Mouse (Mus musculus): ENCODE data around the gene Cav2. TPM values are rescaled to one million over a fixed set of nuclear protein-coding genes. Genes with fewer than 3 reads are reported as not detected.

The Cav2 gene
- polyA plus RNA-seq, 1 experiment from 2014 or later = 123 TPM

DNA sequence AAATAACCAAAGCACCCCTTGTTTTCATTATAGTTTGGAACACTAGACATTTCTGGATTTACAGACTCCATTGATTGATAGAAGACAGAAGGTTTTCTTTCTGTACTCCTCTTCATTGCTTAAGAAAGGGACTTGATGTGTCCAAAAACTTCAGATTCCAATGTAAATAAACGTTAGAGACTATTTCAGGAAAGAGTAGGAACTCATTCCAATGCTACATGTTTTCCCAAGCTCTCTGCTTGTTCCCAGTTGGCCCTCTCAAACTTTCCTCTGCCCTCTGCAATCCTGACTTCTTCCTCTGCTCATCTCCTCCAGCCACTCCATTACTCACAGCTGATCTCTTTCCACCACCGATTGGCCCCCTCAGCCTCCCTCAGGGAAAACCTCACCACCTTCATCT, 18.2 kb upstream of the Cav2 start:
- WGBS = 31% methylated on average over 2 of the region's 2 CpGs
- Histone ChIP-seq H3K4me3 (ENCODE audit: low read length) (no peak overlapping the region), H3K4me1 (replicated peaks; ENCODE audit: control insufficient read depth, insufficient read depth, low read length) (peaks cover 7% of the 10 kb centered on the region), H3K36me3 (ENCODE audit: control insufficient read depth, insufficient read depth, low read length) (no peaks in the 10 kb centered on the region), H3K9me3 (ENCODE audit: control insufficient read depth, low read length) (no peaks in the 10 kb centered on the region), H3K9ac (ENCODE audit: low read length) (no peak overlapping the region), H3K4me2 (ENCODE audit: low read depth, low read length) (no peak overlapping the region), H3K27ac (ENCODE audit: low read length) (no peak overlapping the region), H3K27me3 (ENCODE audit: control insufficient read depth, insufficient read depth, low read depth, low read length) (no peaks in the 10 kb centered on the region)
- peak; percentile 53 for ATAC-seq (ENCODE audit: low read depth)

DNA sequence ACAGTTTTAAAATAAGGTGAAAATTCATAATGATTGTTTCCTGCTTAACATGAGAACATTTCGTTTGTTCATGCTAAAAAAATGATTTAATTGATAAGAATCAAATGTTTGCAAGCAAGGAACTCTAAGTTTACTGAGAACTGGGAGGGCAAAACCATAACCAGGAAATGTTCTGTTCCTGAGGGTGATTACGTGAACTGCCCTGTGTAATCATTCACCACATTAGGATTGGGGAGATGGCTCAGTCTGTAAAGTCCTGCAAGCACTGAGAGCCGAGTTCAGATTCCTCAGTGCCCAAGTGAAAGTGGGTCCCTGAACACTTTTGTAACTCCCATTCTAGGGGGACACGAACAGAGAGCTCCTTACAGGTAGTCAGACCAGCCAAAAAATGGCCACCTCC, 15.9 kb upstream of the Cav2 start:
- no peak for ATAC-seq (ENCODE audit: low read depth)
- Histone ChIP-seq H3K27me3 (ENCODE audit: control insufficient read depth, insufficient read depth, low read depth, low read length) (no peaks in the 10 kb centered on the region), H3K4me2 (ENCODE audit: low read depth, low read length) (no peak overlapping the region), H3K36me3 (ENCODE audit: control insufficient read depth, insufficient read depth, low read length) (no peaks in the 10 kb centered on the region), H3K9me3 (ENCODE audit: control insufficient read depth, low read length) (no peaks in the 10 kb centered on the region), H3K9ac (ENCODE audit: low read length) (no peak overlapping the region), H3K27ac (ENCODE audit: low read length) (no peak overlapping the region), H3K4me3 (ENCODE audit: low read length) (no peak overlapping the region), H3K4me1 (replicated peaks; ENCODE audit: control insufficient read depth, insufficient read depth, low read length) (peaks cover 7% of the 10 kb centered on the region)
- 48% methylated on average over 4 of the region's 4 CpGs for WGBS

DNA sequence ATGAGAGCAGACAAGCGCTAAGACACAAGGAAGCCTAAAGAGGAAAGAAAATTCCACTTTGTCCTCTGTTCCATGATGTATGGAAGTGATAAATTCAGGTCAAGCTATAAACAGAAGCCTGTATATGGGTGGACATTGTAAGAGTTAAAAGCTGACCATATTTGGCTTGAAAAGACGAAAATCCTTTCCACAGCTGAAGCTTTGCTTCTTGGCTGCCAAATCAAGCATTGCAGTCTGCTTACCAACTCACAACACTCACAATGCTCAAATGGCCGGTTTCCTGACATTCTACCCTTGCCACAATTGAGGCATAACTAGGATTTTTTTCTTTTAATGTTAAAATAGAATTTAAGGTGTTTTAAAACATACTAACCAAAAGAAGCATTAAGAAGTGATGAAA, 14.5 kb upstream of the Cav2 start:
- no peaks in the 10 kb centered on the region for H3K36me3 ChIP-seq (ENCODE audit: control insufficient read depth, insufficient read depth, low read length)
- no peaks in the 10 kb centered on the region for H3K9me3 ChIP-seq (ENCODE audit: control insufficient read depth, low read length)
- peak overlapping the region; percentile 59 for H3K27ac ChIP-seq (ENCODE audit: low read length)
- H3K4me2 ChIP-seq (ENCODE audit: low read depth, low read length) = no peak overlapping the region
- 41% methylated on average over 3 of the region's 3 CpGs for WGBS
- ATAC-seq (ENCODE audit: low read depth) = peak; percentile 69
- peaks cover 7% of the 10 kb centered on the region for H3K4me1 ChIP-seq (replicated peaks; ENCODE audit: control insufficient read depth, insufficient read depth, low read length)
- H3K4me3 ChIP-seq (ENCODE audit: low read length) = no peak overlapping the region
- H3K27me3 ChIP-seq (ENCODE audit: control insufficient read depth, insufficient read depth, low read depth, low read length) = no peaks in the 10 kb centered on the region
- no peak overlapping the region for H3K9ac ChIP-seq (ENCODE audit: low read length)

DNA sequence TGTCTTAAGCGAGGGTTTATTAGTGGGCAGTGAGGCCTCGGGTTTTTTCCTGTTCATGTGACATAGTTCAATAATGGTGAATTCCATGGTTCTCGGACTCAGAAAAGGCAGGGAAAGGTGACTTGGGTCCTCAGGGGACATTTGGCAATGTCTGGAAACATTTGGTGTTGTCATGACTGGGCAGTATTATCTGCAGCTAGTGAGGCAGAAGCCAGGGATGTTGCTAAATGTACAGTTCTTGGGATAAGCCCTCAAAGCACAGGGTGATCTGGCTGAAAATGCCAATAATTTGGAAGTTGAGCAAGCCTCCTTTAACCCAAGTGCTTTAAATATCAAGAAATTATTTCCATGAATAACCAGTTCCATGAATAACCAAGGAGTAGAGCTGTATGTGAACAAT, 2.6 kb upstream of the Cav2 start:
- no peaks in the 10 kb centered on the region for H3K9me3 ChIP-seq (ENCODE audit: control insufficient read depth, low read length)
- no peak for ATAC-seq (ENCODE audit: low read depth)
- WGBS = 89% methylated on average over 3 of the region's 3 CpGs
- H3K4me1 ChIP-seq (replicated peaks; ENCODE audit: control insufficient read depth, insufficient read depth, low read length) = peaks cover 21% of the 10 kb centered on the region
- no peak overlapping the region for H3K4me3 ChIP-seq (ENCODE audit: low read length)
- no peak overlapping the region for H3K9ac ChIP-seq (ENCODE audit: low read length)
- no peak overlapping the region for H3K4me2 ChIP-seq (ENCODE audit: low read depth, low read length)
- no peaks in the 10 kb centered on the region for H3K36me3 ChIP-seq (ENCODE audit: control insufficient read depth, insufficient read depth, low read length)
- no peaks in the 10 kb centered on the region for H3K27me3 ChIP-seq (ENCODE audit: control insufficient read depth, insufficient read depth, low read depth, low read length)
- no peak overlapping the region for H3K27ac ChIP-seq (ENCODE audit: low read length)

DNA sequence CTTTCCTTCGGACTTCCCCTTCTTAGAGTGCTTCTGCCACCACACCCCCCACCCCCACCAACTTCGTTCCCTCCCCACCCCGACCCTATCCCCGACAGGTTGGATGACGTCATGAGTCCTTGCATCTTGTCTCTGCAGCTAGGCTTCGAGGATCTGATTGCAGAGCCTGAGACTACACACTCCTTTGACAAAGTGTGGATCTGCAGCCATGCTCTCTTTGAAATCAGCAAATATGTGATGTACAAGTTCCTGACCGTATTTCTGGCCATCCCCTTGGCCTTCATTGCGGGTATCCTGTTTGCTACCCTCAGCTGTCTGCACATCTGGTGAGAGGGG, 740 bp downstream of the Cav2 start:
- Histone ChIP-seq H3K9ac (ENCODE audit: low read length) (peak overlapping the region; percentile 79), H3K4me1 (replicated peaks; ENCODE audit: control insufficient read depth, insufficient read depth, low read length) (peaks cover 24% of the 10 kb centered on the region), H3K36me3 (ENCODE audit: control insufficient read depth, insufficient read depth, low read length) (no peaks in the 10 kb centered on the region), H3K9me3 (ENCODE audit: control insufficient read depth, low read length) (no peaks in the 10 kb centered on the region), H3K27ac (ENCODE audit: low read length) (peak overlapping the region; percentile 94), H3K4me3 (ENCODE audit: low read length) (peak overlapping the region; percentile 62), H3K27me3 (ENCODE audit: control insufficient read depth, insufficient read depth, low read depth, low read length) (no peaks in the 10 kb centered on the region), H3K4me2 (ENCODE audit: low read depth, low read length) (peak overlapping the region; percentile 72)
- ATAC-seq (ENCODE audit: low read depth) = peak; percentile 27
- WGBS = 8% methylated on average over 8 of the region's 8 CpGs

DNA sequence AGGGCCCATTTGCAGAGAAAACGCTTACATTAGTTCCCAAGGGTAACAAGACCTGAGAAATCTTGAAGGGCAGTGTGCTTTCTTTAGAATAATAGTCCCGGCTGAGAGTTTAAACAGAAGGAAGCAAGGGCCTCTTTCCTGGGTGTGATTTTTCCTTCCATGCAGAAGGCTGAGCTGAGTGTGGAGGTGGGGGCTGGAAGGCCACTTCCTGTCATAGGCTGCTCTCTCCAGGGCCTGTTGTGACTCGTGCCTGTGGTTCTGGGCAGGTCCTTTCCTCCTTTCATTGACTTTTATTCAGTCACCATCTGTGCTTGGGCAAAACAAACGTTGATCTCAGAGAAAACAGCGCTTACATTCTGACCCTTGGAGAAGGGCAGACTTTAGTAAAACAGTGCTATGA, 1.2 kb downstream of the Cav2 start:
- Histone ChIP-seq H3K4me3 (ENCODE audit: low read length) (peak overlapping the region; percentile 62), H3K36me3 (ENCODE audit: control insufficient read depth, insufficient read depth, low read length) (peaks cover 2% of the 10 kb centered on the region; the same call in 1 of the 2 replicates), H3K9me3 (ENCODE audit: control insufficient read depth, low read length) (no peaks in the 10 kb centered on the region), H3K4me1 (replicated peaks; ENCODE audit: control insufficient read depth, insufficient read depth, low read length) (peaks cover 24% of the 10 kb centered on the region), H3K27ac (ENCODE audit: low read length) (peak overlapping the region; percentile 94), H3K9ac (ENCODE audit: low read length) (peak overlapping the region; percentile 79), H3K4me2 (ENCODE audit: low read depth, low read length) (peak overlapping the region; percentile 72), H3K27me3 (ENCODE audit: control insufficient read depth, insufficient read depth, low read depth, low read length) (no peaks in the 10 kb centered on the region)
- ATAC-seq (ENCODE audit: low read depth) = peak; percentile 45
- WGBS = 14% methylated on average over 5 of the region's 5 CpGs

DNA sequence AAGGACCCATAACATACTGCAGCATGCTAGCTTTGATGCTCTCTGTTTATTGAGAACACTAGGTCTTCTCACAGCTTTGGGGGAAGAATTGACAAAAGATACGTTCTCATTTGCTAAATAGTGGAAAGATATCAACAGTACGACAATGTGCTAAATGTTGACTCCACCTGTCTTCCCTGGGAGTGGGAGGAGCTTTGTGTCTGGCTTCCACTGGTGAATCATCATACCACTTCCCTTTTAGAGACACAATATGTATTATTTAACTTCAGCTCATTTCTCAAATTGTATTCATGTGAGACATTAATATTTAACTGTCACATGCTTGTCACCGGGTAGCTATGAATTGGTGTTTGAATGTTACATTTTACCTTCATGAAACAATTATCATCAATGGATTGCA, 2.8 kb downstream of the Cav2 start:
- Histone ChIP-seq H3K9ac (ENCODE audit: low read length) (no peak overlapping the region), H3K9me3 (ENCODE audit: control insufficient read depth, low read length) (no peaks in the 10 kb centered on the region), H3K4me2 (ENCODE audit: low read depth, low read length) (0 out of 2 replicates have a peak overlapping the region, but pooled peaks have one; percentile 8), H3K27ac (ENCODE audit: low read length) (no peak overlapping the region), H3K4me1 (replicated peaks; ENCODE audit: control insufficient read depth, insufficient read depth, low read length) (peaks cover 24% of the 10 kb centered on the region), H3K4me3 (ENCODE audit: low read length) (no peak overlapping the region), H3K27me3 (ENCODE audit: control insufficient read depth, insufficient read depth, low read depth, low read length) (no peaks in the 10 kb centered on the region), H3K36me3 (ENCODE audit: control insufficient read depth, insufficient read depth, low read length) (peaks cover 2% of the 10 kb centered on the region; the same call in 1 of the 2 replicates)
- 55% methylated on average over 3 of the region's 3 CpGs for WGBS
- ATAC-seq (ENCODE audit: low read depth) = no peak

DNA sequence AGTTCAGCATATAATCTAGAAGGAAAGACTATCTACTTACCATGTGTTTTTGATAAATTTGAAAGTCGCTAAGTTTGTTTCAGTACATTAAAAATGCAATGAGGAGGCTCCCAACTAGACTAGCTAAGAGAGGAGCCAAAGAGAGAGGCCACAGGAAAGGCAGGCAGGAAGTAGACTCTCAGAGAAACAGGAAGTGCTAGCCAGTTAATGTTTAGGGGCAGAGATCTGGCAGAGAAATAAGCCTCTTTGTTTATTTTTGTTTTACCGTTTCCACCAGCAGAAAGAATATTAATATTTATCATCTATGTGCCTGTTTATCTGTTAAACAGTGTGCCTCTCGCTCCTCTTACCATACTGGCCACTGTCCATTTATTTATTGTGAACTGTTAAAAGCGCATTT, 5.4 kb downstream of the Cav2 start:
- Histone ChIP-seq H3K36me3 (ENCODE audit: control insufficient read depth, insufficient read depth, low read length) (peaks cover 2% of the 10 kb centered on the region; the same call in 1 of the 2 replicates), H3K4me2 (ENCODE audit: low read depth, low read length) (no peak overlapping the region), H3K27ac (ENCODE audit: low read length) (peak overlapping the region; percentile 23; the same call in 1 of the 2 replicates), H3K4me1 (replicated peaks; ENCODE audit: control insufficient read depth, insufficient read depth, low read length) (peaks cover 19% of the 10 kb centered on the region), H3K9ac (ENCODE audit: low read length) (no peak overlapping the region), H3K27me3 (ENCODE audit: control insufficient read depth, insufficient read depth, low read depth, low read length) (no peaks in the 10 kb centered on the region), H3K4me3 (ENCODE audit: low read length) (no peak overlapping the region), H3K9me3 (ENCODE audit: control insufficient read depth, low read length) (no peaks in the 10 kb centered on the region)
- peak; percentile 46; the same call in 1 of the 2 replicates for ATAC-seq (ENCODE audit: low read depth)
- WGBS = 40% methylated on average over 4 of the region's 4 CpGs

DNA sequence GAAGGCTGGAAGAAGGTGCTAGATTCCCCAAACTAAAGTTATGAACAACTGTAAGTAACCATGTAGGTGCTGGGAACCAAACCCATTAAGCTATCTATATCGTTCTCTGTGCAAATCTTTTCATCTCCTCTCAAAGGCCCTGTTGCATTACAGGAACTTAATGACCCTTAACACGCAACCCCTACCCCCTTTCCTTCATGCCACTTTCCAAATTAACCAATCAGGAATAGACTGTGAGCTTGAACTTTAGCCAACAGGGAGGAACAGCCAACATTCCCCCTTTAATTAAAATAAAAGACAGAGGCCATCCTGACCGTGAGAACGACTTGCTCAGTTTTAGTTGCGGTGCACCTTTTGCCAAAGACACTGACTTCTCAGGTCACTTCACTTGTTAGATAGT, 14.1 kb downstream of the Cav2 start:
- no peak for ATAC-seq (ENCODE audit: low read depth)
- Histone ChIP-seq H3K9me3 (ENCODE audit: control insufficient read depth, low read length) (no peaks in the 10 kb centered on the region), H3K9ac (ENCODE audit: low read length) (no peak overlapping the region), H3K27me3 (ENCODE audit: control insufficient read depth, insufficient read depth, low read depth, low read length) (no peaks in the 10 kb centered on the region), H3K4me3 (ENCODE audit: low read length) (no peak overlapping the region), H3K4me1 (replicated peaks; ENCODE audit: control insufficient read depth, insufficient read depth, low read length) (no peaks in the 10 kb centered on the region), H3K27ac (ENCODE audit: low read length) (no peak overlapping the region), H3K36me3 (ENCODE audit: control insufficient read depth, insufficient read depth, low read length) (no peaks in the 10 kb centered on the region), H3K4me2 (ENCODE audit: low read depth, low read length) (no peak overlapping the region)
- WGBS = 82% methylated on average over 5 of the region's 5 CpGs
